Mouse (Mus musculus) kidney, embryonic 14.5 days (tissue): ENCODE data around the gene Arl8a. TPM values are rescaled to one million over a fixed set of nuclear protein-coding genes. Genes with fewer than 3 reads are reported as not detected.
"Not testable (repeated sequence)": the region's sequence is repeated elsewhere in the genome, so short reads cannot be mapped to it uniquely, and the experiment has no call there.

Experiments used
- ATAC-seq: fragments of 200-750 bp; cut with Nextera tagmentation; 2 replicates; pipeline ENCODE4 v1.8.0; 2017; ENCODE audit warnings: moderate number of reproducible peaks, mild to moderate bottlenecking, moderate TSS enrichment, moderate library complexity; ENCODE audit not compliant: low FRiP score, low TSS enrichment
- H3K27ac ChIP-seq: fragments of 300-500 bp; sonication (generic); 2 replicates; pipeline ENCODE4 v1.5.1; 2014; ENCODE audit warnings: low read depth, mild to moderate bottlenecking, low read length, moderate library complexity, mixed read lengths
- H3K27me3 ChIP-seq: fragments of 300-500 bp; sonication (generic); 2 replicates; pipeline ENCODE4 v1.6.1; 2014; ENCODE audit warnings: mild to moderate bottlenecking, low read length; ENCODE audit not compliant: control insufficient read depth, insufficient read depth
- H3K36me3 ChIP-seq: fragments of 300-500 bp; sonication (generic); 2 replicates; pipeline ENCODE4 v1.6.1; 2014; ENCODE audit warnings: low read length, mixed read lengths; ENCODE audit not compliant: control insufficient read depth, insufficient read depth
- H3K4me1 ChIP-seq: fragments of 300-500 bp; sonication (generic); 2 replicates; pipeline ENCODE4 v1.6.1; 2014; ENCODE audit warnings: low read length, mixed read lengths; ENCODE audit not compliant: control insufficient read depth, insufficient read depth
- H3K4me2 ChIP-seq: fragments of 300-500 bp; sonication (generic); replicated peaks from 2 replicates; pipeline ENCODE4 v1.6.1; 2014; ENCODE audit warnings: low read depth, mild to moderate bottlenecking, low read length
- H3K4me3 ChIP-seq: fragments of 300-500 bp; sonication (generic); 2 replicates; pipeline ENCODE4 v1.5.1; 2014; ENCODE audit warnings: mild to moderate bottlenecking, low read length
- H3K9ac ChIP-seq: fragments of 300-500 bp; sonication (generic); 2 replicates; pipeline ENCODE4 v1.6.1; 2014; ENCODE audit warnings: low read depth, mild to moderate bottlenecking, low read length, moderate library complexity
- H3K9me3 ChIP-seq: fragments of 300-500 bp; sonication (generic); 2 replicates; pipeline ENCODE4 v1.6.1; 2016; ENCODE audit warnings: low read length; ENCODE audit not compliant: control insufficient read depth
- WGBS: fragments of 180-500 bp; shearing (Covaris S2); extraction: QIAGEN DNeasy Blood & Tissue Kit; methylation state at CpG from one replicate; pipeline ENCODE4 v1.1.7; 2014; 5-methylcytosine and 5-hydroxymethylcytosine counted together
- polyA plus RNA-seq: library from polyadenylated mRNA; unstranded; fragments of >200 nt; fragmentation: Nextera tagmentation; extraction: Ambion mirVana; gene quantifications from 2 replicates; pipeline ENCODE4 v1.2.1, GENCODE M21; 2014

Gene Arl8a
- polyA plus RNA-seq, 1 experiment from 2014 or later = 44.5 TPM

- not testable (repeated sequence) for H3K4me1 ChIP-seq, H3K9me3 ChIP-seq, H3K4me3 ChIP-seq, ATAC-seq, H3K9ac ChIP-seq, H3K36me3 ChIP-seq, H3K27me3 ChIP-seq, H3K27ac ChIP-seq, H3K4me2 ChIP-seq
- 75% methylated on average over 5 of the region's 5 CpGs for WGBS
Measured at GRCm38 (mm10) chr1:135194335-135194734, 47.7 kb downstream of the Arl8a start.

- ATAC-seq = no peak
- Histone ChIP-seq H3K4me2 (no peak overlapping the region), H3K27me3 (no peaks in the 10 kb centered on the region), H3K36me3 (no peaks in the 10 kb centered on the region), H3K9ac (no peak overlapping the region), H3K9me3 (no peaks in the 10 kb centered on the region), H3K27ac (no peak overlapping the region), H3K4me1 (no peaks in the 10 kb centered on the region; the same call in 1 of the 2 replicates), H3K4me3 (no peak overlapping the region)
- 80% methylated on average over 6 of the region's 6 CpGs for WGBS
Measured at GRCm38 (mm10) chr1:135195907-135196440, 49.4 kb downstream of the Arl8a start.

GRCm38 (mm10) chr1:135198412-135198811, 51.8 kb downstream of the Arl8a start:
- WGBS = 52% methylated on average over 5 of the region's 5 CpGs
- Histone ChIP-seq H3K4me1 (no peaks in the 10 kb centered on the region; the same call in 1 of the 2 replicates), H3K4me3 (no peak overlapping the region), H3K9ac (no peak overlapping the region), H3K27me3 (no peaks in the 10 kb centered on the region), H3K9me3 (no peaks in the 10 kb centered on the region), H3K4me2 (no peak overlapping the region), H3K36me3 (no peaks in the 10 kb centered on the region), H3K27ac (peak overlapping the region; percentile 39)
- ATAC-seq = no peak

- H3K4me2 ChIP-seq = peak overlapping the region; percentile 31
- ATAC-seq = peak; percentile 76
- 0 out of 2 replicates have a peak overlapping the region, but pooled peaks have one; percentile 3 for H3K4me3 ChIP-seq
- no peaks in the 10 kb centered on the region for H3K9me3 ChIP-seq
- no peaks in the 10 kb centered on the region for H3K36me3 ChIP-seq
- WGBS = 1% methylated on average over 19 of the region's 21 CpGs
- H3K4me1 ChIP-seq = no peaks in the 10 kb centered on the region; the same call in 1 of the 2 replicates
- no peaks in the 10 kb centered on the region for H3K27me3 ChIP-seq
- peak overlapping the region; percentile 39 for H3K27ac ChIP-seq
- peak overlapping the region; percentile 24 for H3K9ac ChIP-seq
Measured at GRCm38 (mm10) chr1:135199014-135199819, 52.6 kb downstream of the Arl8a start.

- Histone ChIP-seq H3K4me1 (peaks cover 6% of the 10 kb centered on the region), H3K4me3 (no peak overlapping the region), H3K27ac (no peak overlapping the region), H3K9ac (no peak overlapping the region), H3K9me3 (no peaks in the 10 kb centered on the region), H3K27me3 (no peaks in the 10 kb centered on the region), H3K36me3 (no peaks in the 10 kb centered on the region), H3K4me2 (no peak overlapping the region)
- WGBS = 45% methylated on average over 4 of the region's 4 CpGs
- ATAC-seq = no peak
Measured at GRCm38 (mm10) chr1:135200400-135200799, 53.8 kb downstream of the Arl8a start.

GRCm38 (mm10) chr1:135204196-135205126, 57.8 kb downstream of the Arl8a start:
- peak; percentile 59; the same call in 1 of the 2 replicates for ATAC-seq
- no peak overlapping the region for H3K4me3 ChIP-seq
- no peak overlapping the region for H3K4me2 ChIP-seq
- peak overlapping the region; percentile 38 for H3K27ac ChIP-seq
- no peaks in the 10 kb centered on the region for H3K36me3 ChIP-seq
- no peaks in the 10 kb centered on the region for H3K9me3 ChIP-seq
- WGBS = 23% methylated on average over 12 of the region's 12 CpGs
- no peak overlapping the region for H3K9ac ChIP-seq
- no peaks in the 10 kb centered on the region for H3K27me3 ChIP-seq
- H3K4me1 ChIP-seq = peaks cover 6% of the 10 kb centered on the region; the same call in 1 of the 2 replicates

- H3K27me3 ChIP-seq = no peaks in the 10 kb centered on the region
- H3K4me3 ChIP-seq = no peak overlapping the region
- no peaks in the 10 kb centered on the region for H3K36me3 ChIP-seq
- H3K27ac ChIP-seq = peak overlapping the region; percentile 14; the same call in 1 of the 2 replicates
- no peak overlapping the region for H3K9ac ChIP-seq
- no peaks in the 10 kb centered on the region for H3K9me3 ChIP-seq
- WGBS = 60% methylated on average over 4 of the region's 4 CpGs
- no peak overlapping the region for H3K4me2 ChIP-seq
- 0 out of 2 replicates have a peak, but pooled peaks have one; percentile 21 for ATAC-seq
- peaks cover 6% of the 10 kb centered on the region; the same call in 1 of the 2 replicates for H3K4me1 ChIP-seq
Measured at GRCm38 (mm10) chr1:135205257-135205656, 58.6 kb downstream of the Arl8a start.
